7 mouse cellular contexts compared by ENCODE assay signal in the genomic region with DNA sequence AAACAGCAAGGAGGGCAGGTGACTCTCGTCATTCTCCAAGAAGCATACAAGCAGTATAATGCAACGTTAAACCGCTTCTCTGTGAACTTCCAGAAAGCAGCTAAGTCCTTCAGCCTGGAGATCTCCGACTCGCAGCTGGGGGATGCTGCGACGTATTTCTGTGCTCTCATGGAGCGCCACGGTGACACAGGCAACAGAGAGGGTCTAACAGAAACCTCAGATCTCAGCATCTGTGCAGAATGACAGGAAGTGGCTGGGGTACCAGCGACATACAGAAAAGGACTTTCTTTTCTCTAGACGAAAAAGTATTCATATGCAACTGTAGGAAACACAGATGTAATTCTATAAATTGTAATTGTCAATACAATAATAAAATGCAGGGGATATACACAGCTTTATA.
DNase-seq lines count a peak whose midpoint lies in the region; TF ChIP-seq lines count a peak whose summit lies in the region.
"Not testable (repeated sequence)": the region's sequence is repeated elsewhere in the genome, so short reads cannot be mapped to it uniquely, and the experiment has no call there.

No protein-coding gene starts in this region.

- peak overlapping the region; percentile 66; the same call in 1 of the 2 replicates for H3K27ac ChIP-seq in spleen, adult 2 months (ENCODE audit: insufficient read depth, low read length)

- H3K36me3 ChIP-seq in spleen, adult 2 months (ENCODE audit: control insufficient read depth, insufficient read depth, low read length): not testable (repeated sequence)

- not testable (repeated sequence) for TF ChIP-seq CTCF in spleen, adult 2 months (IDR thresholded peaks at IDR 0.05; ENCODE audit: extremely low read depth, insufficient read depth, insufficient read length, insufficient replicate concordance)

- not testable (repeated sequence) for H3K27me3 ChIP-seq in spleen, adult 2 months (ENCODE audit: control insufficient read depth, insufficient read depth, low read length)

- not testable (repeated sequence) for H3K4me3 ChIP-seq in spleen, adult 2 months (ENCODE audit: extremely low read depth, insufficient read depth, insufficient read length)

- H3K4me1 ChIP-seq in spleen, adult 2 months (ENCODE audit: control insufficient read depth, insufficient read depth, insufficient read length): not testable (repeated sequence)

- DNase-seq in CD4-positive helper T cell, adult 2 months (ENCODE audit: low read depth, low spot score): peak; percentile 1
- DNase-seq in T-cell, adult 2 months (ENCODE audit: low spot score): peak; percentile 13
- not testable (repeated sequence) for DNase-seq in spleen, adult 2 months (ENCODE audit: low read depth in 1 of 2, low spot score in 2 of 2)
- peak; percentile 24 to 56 for DNase-seq in thymus, adult 18-20 months
- peak; percentile 78 for DNase-seq in thymus, postnatal 0 days (ENCODE audit: low spot score)
- peak; percentile 63 for DNase-seq in thymus, postnatal 14 days
- peak; percentile 32 to 64 for DNase-seq in thymus, postnatal 36 days

- not testable (repeated sequence) for TF ChIP-seq POLR2A in spleen, adult 2 months (IDR thresholded peaks at IDR 0.05; ENCODE audit: low read depth, low read length)

- WGBS in spleen, adult 2 months: 35% methylated on average over 11 of the region's 11 CpGs
